Mouse (Mus musculus) erythroblast, adult 5-6 weeks (primary cell): ENCODE data around the gene Sync. TPM values are rescaled to one million over a fixed set of nuclear protein-coding genes. Genes with fewer than 3 reads are reported as not detected.

Experiments
- ATAC-seq: replicated peaks from 2 replicates; pipeline ENCODE4 v1.8.0; 2016; ENCODE audit warnings: moderate number of reproducible peaks, mild to moderate bottlenecking, moderate TSS enrichment, inconsistent platforms; ENCODE audit not compliant: poor library complexity, low FRiP score, severe bottlenecking
- total RNA-seq, 2 experiments: library from RNA; stranded (forward) in 1 of 2; stranded (reverse) in 1 of 2; fragments of 150-400 nt in 1 of 2; fragments of 200-764, 138-1000 nt in 1 of 2; gene quantifications; 2 replicates each; pipeline versions ENCODE4 v1.2.3 to v1.2.4; 2015 to 2017; ENCODE audit warnings: low replicate concordance in 2 of 2

Gene Sync
- total RNA-seq, 2 experiments from 2014 or later, result not detected

DNA sequence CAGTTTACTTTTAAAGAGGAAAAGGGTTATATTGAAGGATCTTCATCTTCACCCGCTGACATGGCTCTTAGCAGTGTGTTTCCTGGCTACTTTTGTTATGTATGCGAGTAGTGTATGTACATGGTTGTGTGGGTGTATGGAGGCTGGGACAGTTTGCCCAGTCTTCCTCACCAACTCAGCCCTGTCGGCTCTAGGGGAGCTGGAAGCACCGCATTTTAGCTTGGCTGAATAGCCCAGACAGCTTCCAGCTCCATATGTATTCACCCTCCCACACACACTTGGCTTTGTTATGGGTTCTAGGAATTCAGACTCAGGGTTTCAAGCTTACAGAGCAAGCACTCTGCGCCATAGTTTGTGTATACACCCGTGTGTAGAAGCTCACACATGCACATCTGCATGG is 63.7 kb downstream of the Sync start:
- ATAC-seq, result peak; percentile 20; the same call in 1 of the 2 replicates

GRCm38 (mm10) chr4:129353176-129353575 is 65.8 kb downstream of the Sync start:
- no peak for ATAC-seq

GRCm38 (mm10) chr4:129354236-129354635 is 66.8 kb downstream of the Sync start:
- no peak for ATAC-seq

DNA sequence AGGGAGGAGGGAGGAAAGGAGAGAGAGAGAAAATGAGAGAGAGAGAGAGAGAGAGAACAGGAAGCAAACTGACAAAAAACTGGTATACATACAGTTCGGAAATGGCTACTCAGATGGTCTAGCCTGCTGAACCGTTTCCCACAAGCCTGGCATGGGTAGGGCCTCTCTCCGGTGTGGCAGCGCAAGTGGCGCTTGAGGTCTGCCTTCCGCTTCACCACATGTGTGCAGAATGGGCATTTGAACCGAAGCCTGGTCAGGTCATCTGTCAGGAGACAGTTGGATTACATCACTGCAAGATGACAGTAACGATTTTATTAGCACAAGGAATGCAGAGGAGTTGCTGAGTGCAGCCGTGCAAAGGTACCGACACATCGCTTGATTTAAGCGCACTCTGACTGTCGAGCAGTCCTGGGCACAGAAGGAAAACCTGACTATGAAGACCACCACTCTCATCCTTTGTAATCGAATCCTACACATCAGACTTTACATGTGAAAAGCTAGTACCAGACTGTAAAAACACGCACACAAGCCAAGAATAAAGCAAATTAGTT is 70.3 kb downstream of the Sync start:
- no peak for ATAC-seq

Other genes with a start within 250 kb of the Sync start
- 9.6 and 12.5 TPM in 2 replicates for gene Rnf19b, start 229.3 kb upstream of the Sync start, total RNA-seq (2015; ENCODE audit: low replicate concordance)
- gene Rnf19b, start 229.3 kb upstream of the Sync start, total RNA-seq (2017; ENCODE audit: low replicate concordance), result 19.2 and 30.5 TPM in 2 replicates
- not detected in 2 replicates for gene Tmem54, start 182.1 kb upstream of the Sync start, total RNA-seq (2015; ENCODE audit: low replicate concordance)
- not detected in 2 replicates for gene Tmem54, start 182.1 kb upstream of the Sync start, total RNA-seq (2017; ENCODE audit: low replicate concordance)
- gene Hpca, start 165.6 kb upstream of the Sync start, total RNA-seq (2015; ENCODE audit: low replicate concordance), result not detected in 2 replicates
- gene Hpca, start 165.6 kb upstream of the Sync start, total RNA-seq (2017; ENCODE audit: low replicate concordance), result not detected in 2 replicates
- not detected in 2 replicates for gene Fndc5, start 150.6 kb upstream of the Sync start, total RNA-seq (2015; ENCODE audit: low replicate concordance)
- gene Fndc5, start 150.6 kb upstream of the Sync start, total RNA-seq (2017; ENCODE audit: low replicate concordance), result not detected in 2 replicates
- gene S100pbp, start 97.9 kb upstream of the Sync start, total RNA-seq (2015; ENCODE audit: low replicate concordance), result 12.7 and 13.6 TPM in 2 replicates
- 7.5 and 8.7 TPM in 2 replicates for gene S100pbp, start 97.9 kb upstream of the Sync start, total RNA-seq (2017; ENCODE audit: low replicate concordance)
- 4.2 and 11.3 TPM in 2 replicates for gene Yars, start 97.9 kb upstream of the Sync start, total RNA-seq (2015; ENCODE audit: low replicate concordance)
- gene Yars, start 97.9 kb upstream of the Sync start, total RNA-seq (2017; ENCODE audit: low replicate concordance), result 10.7 and 34.0 TPM in 2 replicates
- not detected in 2 replicates for gene C77080, start 26.2 kb upstream of the Sync start, total RNA-seq (2015; ENCODE audit: low replicate concordance)
- not detected in 2 replicates for gene C77080, start 26.2 kb upstream of the Sync start, total RNA-seq (2017; ENCODE audit: low replicate concordance)
- gene Rbbp4, start 47.8 kb downstream of the Sync start, total RNA-seq (2015; ENCODE audit: low replicate concordance), result 60.2 and 64.6 TPM in 2 replicates
- 61.6 and 122 TPM in 2 replicates for gene Rbbp4, start 47.8 kb downstream of the Sync start, total RNA-seq (2017; ENCODE audit: low replicate concordance)
- gene Zbtb8os, start 48.1 kb downstream of the Sync start, total RNA-seq (2015; ENCODE audit: low replicate concordance), result 6.9 and 14.8 TPM in 2 replicates
- gene Zbtb8os, start 48.1 kb downstream of the Sync start, total RNA-seq (2017; ENCODE audit: low replicate concordance), result 4.9 and 19.1 TPM in 2 replicates
- gene Zbtb8a, start 90.5 kb downstream of the Sync start, total RNA-seq (2015; ENCODE audit: low replicate concordance), result 2.3 TPM in 1 of 2 replicates, not detected in the other
- gene Zbtb8a, start 90.5 kb downstream of the Sync start, total RNA-seq (2017; ENCODE audit: low replicate concordance), result 1.5 and 1.7 TPM in 2 replicates
- gene Zbtb8b, start 153.2 kb downstream of the Sync start, total RNA-seq (2015; ENCODE audit: low replicate concordance), result not detected in 2 replicates
- gene Zbtb8b, start 153.2 kb downstream of the Sync start, total RNA-seq (2017; ENCODE audit: low replicate concordance), result not detected in 2 replicates
- gene Bsdc1, start 174.0 kb downstream of the Sync start, total RNA-seq (2015; ENCODE audit: low replicate concordance), result 720 and 842 TPM in 2 replicates
- 1,074 and 1,469 TPM in 2 replicates for gene Bsdc1, start 174.0 kb downstream of the Sync start, total RNA-seq (2017; ENCODE audit: low replicate concordance)
- not detected in 2 replicates for gene Tssk3, start 203.4 kb downstream of the Sync start, total RNA-seq (2015; ENCODE audit: low replicate concordance)
- not detected in 2 replicates for gene Tssk3, start 203.4 kb downstream of the Sync start, total RNA-seq (2017; ENCODE audit: low replicate concordance)
- gene Fam229a, start 203.6 kb downstream of the Sync start, total RNA-seq (2015; ENCODE audit: low replicate concordance), result 3.3 TPM in 1 of 2 replicates, not detected in the other
- 0.68 and 2.1 TPM in 2 replicates for gene Fam229a, start 203.6 kb downstream of the Sync start, total RNA-seq (2017; ENCODE audit: low replicate concordance)
- gene Marcksl1, start 226.0 kb downstream of the Sync start, total RNA-seq (2015; ENCODE audit: low replicate concordance), result 12.5 and 23.4 TPM in 2 replicates
- gene Marcksl1, start 226.0 kb downstream of the Sync start, total RNA-seq (2017; ENCODE audit: low replicate concordance), result 7.4 and 13.1 TPM in 2 replicates